Mouse (Mus musculus): Measurements from ENCODE around the gene Serpine1.

Gene Serpine1

DNA sequence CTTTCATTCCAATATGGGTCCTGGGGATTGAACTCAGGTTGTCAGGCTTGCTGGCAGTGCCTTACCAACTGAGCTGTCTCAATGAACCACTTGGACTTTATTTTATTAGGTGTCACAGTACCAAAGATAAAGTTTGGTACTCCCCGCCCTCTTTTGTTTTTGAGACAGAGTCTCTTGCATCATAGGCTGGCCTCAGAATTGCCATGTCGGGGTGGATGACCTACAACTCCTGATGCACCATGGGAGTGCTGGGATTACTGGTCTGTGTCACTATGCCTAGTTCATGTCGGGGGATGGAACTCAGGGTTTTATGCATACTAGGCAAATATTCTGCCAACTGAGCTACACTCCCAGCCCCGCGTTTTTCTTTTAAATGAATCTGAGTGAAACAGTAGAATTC is 17.2 kb downstream of the Serpine1 start:
- DNase-seq (ENCODE audit: low spot score in 2 of 2) = no peak

DNA sequence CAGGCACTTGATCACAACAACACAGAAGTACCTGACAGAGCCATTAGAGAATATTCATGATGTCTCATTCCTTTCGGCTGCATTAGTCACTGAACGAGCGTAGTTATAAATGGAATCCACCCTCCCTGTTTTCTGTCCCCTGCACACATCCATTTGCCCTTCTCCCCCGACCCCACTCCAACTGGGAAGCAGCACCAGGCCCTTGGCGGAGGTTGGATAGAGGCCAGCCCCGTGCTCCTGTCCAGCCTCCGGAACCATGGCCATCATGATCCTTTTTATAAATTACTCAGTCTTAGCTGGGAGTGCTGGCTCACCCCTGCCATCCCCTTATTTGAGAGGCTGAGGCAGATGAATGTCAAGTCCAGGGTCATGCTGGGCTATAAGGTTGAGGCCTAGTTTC is 17.8 kb downstream of the Serpine1 start:
- no peak for DNase-seq (ENCODE audit: low spot score in 2 of 2)

DNA sequence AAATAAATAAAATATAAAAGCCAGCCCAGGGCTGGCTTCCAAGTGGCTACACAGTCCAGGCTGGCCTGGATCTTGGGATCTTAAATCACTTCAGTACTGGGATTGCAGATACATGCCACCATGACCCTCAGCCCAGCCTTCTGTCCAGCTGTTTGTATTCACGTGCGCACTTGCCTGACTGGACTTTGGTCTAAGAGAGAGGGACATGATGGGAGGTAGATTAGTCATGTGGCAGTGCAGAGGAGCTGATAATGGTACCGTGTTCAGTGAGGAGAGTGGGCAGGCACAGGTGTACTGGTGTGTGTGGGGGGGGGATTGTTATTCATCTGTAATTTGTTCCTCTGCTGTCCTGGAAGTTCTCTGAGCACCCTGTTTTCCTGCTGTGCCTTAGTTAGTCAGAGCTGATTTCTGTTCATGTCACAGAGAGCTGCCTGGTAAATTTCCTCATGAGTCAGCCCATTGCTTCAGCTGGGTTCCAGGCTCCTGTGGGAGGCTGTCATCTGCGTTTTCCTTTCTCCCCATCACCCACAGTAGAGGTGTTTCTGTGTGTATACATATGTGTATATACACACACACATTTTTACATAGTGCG is 20.1 kb downstream of the Serpine1 start:
- no peak for DNase-seq (ENCODE audit: low spot score in 2 of 2)

GRCm38 (mm10) chr5:137051125-137051524 is 20.9 kb downstream of the Serpine1 start:
- DNase-seq (ENCODE audit: low spot score in 2 of 2) = no peak

DNA sequence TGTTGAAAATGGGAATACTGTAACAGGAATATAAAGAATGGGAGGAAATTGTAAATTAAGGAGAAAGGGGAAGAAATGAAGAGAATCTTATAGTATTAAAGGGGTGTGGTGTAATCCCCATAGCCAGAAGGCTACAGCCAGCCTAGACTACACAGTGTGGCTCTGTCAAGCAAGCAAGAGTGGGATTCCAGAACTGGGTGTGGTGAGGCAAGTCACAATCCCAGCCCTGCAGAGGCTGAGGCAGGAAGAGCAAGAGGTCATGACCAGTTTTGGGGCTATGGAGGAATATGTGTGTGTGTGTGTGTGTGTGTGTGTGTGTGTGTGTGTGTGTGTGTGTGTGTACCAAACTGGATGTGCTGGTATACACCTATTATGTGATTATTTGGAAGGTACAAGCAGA is 25.1 kb downstream of the Serpine1 start:
- no peak for DNase-seq (ENCODE audit: low spot score in 2 of 2)

GRCm38 (mm10) chr5:137046324-137046718 is 25.7 kb downstream of the Serpine1 start:
- no peak for DNase-seq (ENCODE audit: low spot score in 2 of 2)

- peak; percentile 95 to 97 for DNase-seq (ENCODE audit: low spot score in 2 of 2)
These were observed 26.4 kb downstream of the Serpine1 start, which contains the start of gene Ap1s1 for GRCm38 (mm10) chr5:137045402-137046323. Gene Ap1s1, minus strand, starts transcription at chr5:137046135.

DNA sequence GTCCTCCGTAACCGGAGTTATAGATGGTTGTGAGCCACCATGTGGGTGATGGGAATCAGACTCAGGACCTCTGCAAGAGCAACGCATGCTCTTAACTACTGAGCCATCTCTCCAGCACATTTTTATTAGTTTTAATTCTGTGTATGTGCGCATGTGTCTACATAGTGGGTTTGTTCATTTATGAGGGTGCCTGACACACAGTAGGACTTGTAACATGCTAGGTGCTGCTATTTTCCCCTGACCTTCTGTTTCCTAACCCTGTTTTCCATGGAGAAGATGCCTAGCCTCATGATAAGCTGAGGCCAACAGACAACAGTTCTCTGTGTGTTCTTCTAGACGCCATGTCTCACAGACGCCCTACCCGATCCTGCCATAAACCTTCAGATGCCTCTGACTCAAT is 28.1 kb downstream of the Serpine1 start:
- no peak for DNase-seq (ENCODE audit: low spot score in 2 of 2)

DNA sequence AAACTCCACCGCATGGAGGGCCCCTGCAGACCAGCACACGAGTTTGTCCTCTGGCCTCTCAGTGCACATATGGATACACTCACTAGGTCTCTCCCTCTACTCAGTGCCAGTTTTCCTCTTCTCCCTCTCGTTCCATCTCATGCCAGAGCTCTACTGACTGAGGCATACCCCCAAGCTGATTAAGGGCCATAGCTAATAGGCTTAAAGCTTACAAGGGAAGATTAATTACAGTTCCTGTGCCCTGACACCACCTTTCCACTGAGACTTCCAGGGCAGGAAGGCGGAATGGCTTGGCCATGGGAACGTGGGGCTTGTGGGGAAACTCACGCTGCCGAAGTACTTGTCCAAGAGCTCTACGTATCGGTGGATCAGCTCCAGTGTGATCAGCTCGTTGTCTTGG is 30.6 kb downstream of the Serpine1 start:
- DNase-seq (ENCODE audit: low spot score in 2 of 2) = no peak

- DNase-seq (ENCODE audit: low spot score in 2 of 2) = no peak
These were observed 32.6 kb downstream of the Serpine1 start for GRCm38 (mm10) chr5:137039453-137039852.

GRCm38 (mm10) chr5:137036211-137036610 is 35.9 kb downstream of the Serpine1 start:
- DNase-seq (ENCODE audit: low spot score in 2 of 2) = no peak

GRCm38 (mm10) chr5:137032641-137033074 is 39.4 kb downstream of the Serpine1 start:
- peak; percentile 83 to 90 for DNase-seq (ENCODE audit: low spot score in 2 of 2)

DNA sequence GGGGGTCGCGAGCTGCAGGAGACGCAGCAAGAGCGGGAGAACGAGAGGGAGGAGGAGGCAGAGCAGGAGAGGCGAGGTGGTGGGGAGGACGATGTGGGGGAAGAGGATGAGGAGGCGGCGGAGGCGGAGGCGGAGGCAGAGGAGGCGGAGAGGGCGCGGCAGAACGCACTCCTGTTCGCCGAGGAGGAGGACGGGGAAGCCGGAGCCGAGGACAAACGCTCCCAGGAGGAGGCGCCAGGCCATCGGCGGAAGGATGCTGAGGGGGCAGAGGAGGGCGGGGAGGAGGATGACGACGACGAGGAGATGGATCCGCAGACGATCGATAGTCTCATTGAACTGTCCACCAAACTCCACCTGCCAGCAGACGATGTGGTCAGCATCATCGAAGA is 40.0 kb downstream of the Serpine1 start:
- DNase-seq (ENCODE audit: low spot score in 2 of 2) = no peak

GRCm38 (mm10) chr5:137031076-137032032 is 40.7 kb downstream of the Serpine1 start:
- peak in 1 of 2 experiments; percentile 21 for DNase-seq (ENCODE audit: low spot score in 2 of 2)

GRCm38 (mm10) chr5:137030416-137030810 is 41.7 kb downstream of the Serpine1 start:
- no peak for DNase-seq (ENCODE audit: low spot score in 2 of 2)

DNA sequence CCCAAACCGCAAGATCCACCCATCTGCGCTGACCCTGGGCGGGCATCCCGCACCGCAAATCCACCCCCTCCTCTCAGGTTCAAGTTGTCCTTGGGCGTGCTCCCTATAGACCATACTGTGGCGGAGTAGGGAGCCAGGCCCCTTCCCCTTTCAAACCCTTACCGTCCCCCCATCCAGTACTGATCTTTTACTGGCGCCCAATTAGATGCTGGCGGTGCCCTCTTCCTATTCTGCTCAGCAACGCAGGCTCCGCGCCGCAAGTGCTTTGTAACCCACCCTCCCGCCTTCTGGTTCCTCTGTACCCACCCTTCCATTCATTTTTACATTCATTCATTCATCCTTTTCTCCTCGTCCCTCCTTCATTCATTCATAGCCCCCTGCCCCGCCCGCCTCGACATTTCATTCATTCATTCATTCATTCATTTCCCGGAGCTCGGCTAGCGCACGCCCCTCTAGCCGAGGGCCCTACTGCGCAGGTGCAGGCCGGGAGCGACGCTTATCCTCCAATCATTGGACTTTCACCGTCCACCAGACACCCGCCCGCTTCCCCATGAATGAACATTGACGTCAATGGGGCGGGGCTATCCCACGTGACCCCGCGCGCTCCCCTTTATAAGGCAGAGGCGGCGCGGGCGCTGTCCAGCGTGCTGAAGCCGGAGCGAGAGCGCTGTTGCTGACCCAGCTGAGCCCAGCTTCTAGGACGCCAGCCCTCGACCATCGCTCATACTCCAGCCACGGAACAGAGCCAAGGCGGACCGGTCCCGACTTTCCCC is 42.2 kb downstream of the Serpine1 start:
- peak; percentile 90 to 93 for DNase-seq (ENCODE audit: low spot score in 2 of 2)

DNA sequence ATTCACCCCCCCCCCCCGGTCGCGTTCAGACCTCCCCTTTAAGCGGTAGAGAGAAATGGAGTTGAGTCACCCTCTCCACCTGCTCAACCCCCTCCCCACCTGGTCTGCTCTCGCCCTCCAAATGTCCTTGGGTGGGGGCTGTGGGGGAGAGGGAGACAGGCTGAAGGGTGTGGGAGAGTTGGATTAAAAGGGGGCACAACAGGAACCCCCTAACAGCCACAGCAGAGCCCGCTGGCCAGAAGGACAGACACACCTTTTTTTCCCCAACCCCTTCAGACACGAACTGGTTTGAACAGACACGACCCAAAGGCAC is 42.8 kb downstream of the Serpine1 start:
- no peak for DNase-seq (ENCODE audit: low spot score in 2 of 2)

GRCm38 (mm10) chr5:137028561-137029272 is 43.4 kb downstream of the Serpine1 start:
- no peak for DNase-seq (ENCODE audit: low spot score in 2 of 2)

DNA sequence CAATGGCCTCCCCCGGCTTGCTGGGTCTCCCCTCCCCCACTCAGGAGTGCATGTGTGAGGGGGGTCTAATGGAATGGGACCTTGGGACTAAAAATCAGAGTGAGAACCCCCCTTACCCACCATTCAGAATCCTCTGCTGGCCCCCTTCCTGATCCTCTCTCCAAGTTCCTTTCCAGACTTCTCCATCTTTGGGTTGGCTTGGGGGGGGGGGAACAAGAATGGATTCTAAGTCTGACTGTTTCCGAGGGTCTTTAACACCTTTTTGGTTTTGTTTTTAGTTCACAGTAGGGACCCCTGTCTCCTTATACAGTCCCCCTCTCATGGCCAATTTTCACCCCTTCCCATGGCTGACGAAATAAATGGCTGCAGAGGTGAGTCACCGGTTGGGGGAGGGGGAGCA is 46.0 kb downstream of the Serpine1 start, which contains the start of gene Vgf:
Gene Vgf (plus strand): TSS at position 301 of the 400 bp plus-strand sequence.
- DNase-seq (ENCODE audit: low spot score in 2 of 2) = no peak

GRCm38 (mm10) chr5:137025132-137025531 is 46.9 kb downstream of the Serpine1 start:
- peak; percentile 63 to 69 for DNase-seq (ENCODE audit: low spot score in 2 of 2)
